Mouse (Mus musculus) ES-CJ7 (cell line): ENCODE measurements around the gene Rhox3c.
"Not testable (repeated sequence)": the region's sequence is repeated elsewhere in the genome, so short reads cannot be mapped to it uniquely, and the experiment has no call there.

ENCODE experiments used
- DNase-seq: peaks from one replicate; pipeline ENCODE4 v3.0.0; 2011; ENCODE audit warnings: low read depth, low spot score

Gene Rhox3c

GRCm38 (mm10) chrX:37458285-37458684 is at the start of gene Rhox3c:
Gene Rhox3c (plus strand): TSS chrX:37458585.
- not testable (repeated sequence) for DNase-seq

- DNase-seq, result not testable (repeated sequence)
Observed at GRCm38 (mm10) chrX:37411767-37412166, 46.6 kb upstream of the Rhox3c start, which contains the start of gene Rhox2b. Gene Rhox2b (plus strand): TSS chrX:37412067.

GRCm38 (mm10) chrX:37432194-37432593 is 26.2 kb upstream of the Rhox3c start, which contains the start of gene Rhox4b:
Gene Rhox4b (plus strand): TSS chrX:37432494.
- not testable (repeated sequence) for DNase-seq

GRCm38 (mm10) chrX:37453380-37453779 is 5.0 kb upstream of the Rhox3c start, which contains the start of gene Rhox2c:
Gene Rhox2c (plus strand): TSS chrX:37453680.
- DNase-seq, result not testable (repeated sequence)

GRCm38 (mm10) chrX:37480037-37480436 is 21.7 kb downstream of the Rhox3c start, which contains the start of gene Rhox4c:
Gene Rhox4c (plus strand): TSS chrX:37480337.
- DNase-seq, result not testable (repeated sequence)

- not testable (repeated sequence) for DNase-seq
Observed at GRCm38 (mm10) chrX:37514059-37514458, 55.7 kb downstream of the Rhox3c start, which contains the start of gene Rhox4d. Gene Rhox4d (plus strand): TSS chrX:37514359.
